Mouse (Mus musculus) stomach, postnatal 0 days (tissue): ENCODE measurements around the gene Krt28. TPM values are rescaled to one million over a fixed set of nuclear protein-coding genes. Genes with fewer than 3 reads are reported as not detected.

Experiments used
- ATAC-seq: fragments of 200-750 bp; cut with Nextera tagmentation; 2 replicates; pipeline ENCODE4 v1.8.0; 2017; ENCODE audit not compliant: low FRiP score, low TSS enrichment
- DNase-seq: peaks from one replicate; pipeline ENCODE4 v3.0.0-alpha.2; 2016; ENCODE audit warnings: low spot score
- H3K27ac ChIP-seq: fragments of 300-500 bp; sonication (generic); replicated peaks from 2 replicates; pipeline ENCODE4 v1.5.1; 2014; ENCODE audit warnings: mild to moderate bottlenecking, control low read depth
- H3K27me3 ChIP-seq: fragments of 300-500 bp; sonication (generic); 2 replicates; pipeline ENCODE4 v1.6.1; 2014; ENCODE audit warnings: low read length; ENCODE audit not compliant: control insufficient read depth, insufficient read depth
- H3K36me3 ChIP-seq: fragments of 300-500 bp; sonication (generic); 2 replicates; pipeline ENCODE4 v1.6.1; 2014; ENCODE audit warnings: low read length, mixed read lengths; ENCODE audit not compliant: control insufficient read depth, insufficient read depth
- H3K4me1 ChIP-seq: fragments of 300-500 bp; sonication (generic); replicated peaks from 2 replicates; pipeline ENCODE4 v1.6.1; 2014; ENCODE audit warnings: antibody characterized with exemption; ENCODE audit not compliant: control insufficient read depth, insufficient read depth
- H3K4me2 ChIP-seq: fragments of 300-500 bp; sonication (generic); replicated peaks from 2 replicates; pipeline ENCODE4 v1.6.1; 2014; ENCODE audit warnings: low read depth, mild to moderate bottlenecking, control low read depth, moderate library complexity
- H3K4me3 ChIP-seq: fragments of 300-500 bp; sonication (generic); 2 replicates; pipeline ENCODE4 v1.5.1; 2014; ENCODE audit warnings: low read depth, low read length, control low read depth
- H3K9ac ChIP-seq: fragments of 300-500 bp; sonication (generic); 2 replicates; pipeline ENCODE4 v1.6.1; 2014; ENCODE audit warnings: mild to moderate bottlenecking, low read length, control low read depth, mixed read lengths
- H3K9me3 ChIP-seq: fragments of 300-500 bp; sonication (generic); 2 replicates; pipeline ENCODE4 v1.6.1; 2016; ENCODE audit warnings: low read length; ENCODE audit not compliant: control insufficient read depth
- CTCF ChIP-seq: IDR thresholded peaks from 2 replicates; pipeline ENCODE4 v1.5.1; 2016; ENCODE audit warnings: antibody characterized with exemption, low read depth, mild to moderate bottlenecking, moderate library complexity
- EP300 ChIP-seq: optimal IDR thresholded peaks from 2 replicates; pipeline ENCODE3; 2016; ENCODE audit warnings: antibody characterized with exemption
- WGBS: fragments of 180-500 bp; shearing (Covaris S2); extraction: QIAGEN DNeasy Blood & Tissue Kit; methylation state at CpG from one replicate; pipeline ENCODE4 v1.1.7; 2014; 5-methylcytosine and 5-hydroxymethylcytosine counted together
- polyA plus RNA-seq: library from polyadenylated mRNA; unstranded; fragments of >200 nt; fragmentation: Nextera tagmentation; extraction: Ambion mirVana; gene quantifications from 2 replicates; pipeline ENCODE4 v1.2.1, GENCODE M21; 2015

The Krt28 gene
- polyA plus RNA-seq, 1 experiment from 2014 or later: not detected

- ATAC-seq (peak; percentile 93), DNase-seq (peak; percentile 92)
Measured at GRCm38 (mm10) chr11:99385813-99386721, 11.4 kb upstream of the Krt28 start.

GRCm38 (mm10) chr11:99379568-99379967 is 4.9 kb upstream of the Krt28 start:
- Histone ChIP-seq H3K4me3 (no peak overlapping the region), H3K4me2 (no peak overlapping the region), H3K9ac (no peak overlapping the region), H3K27ac (no peak overlapping the region), H3K36me3 (no peaks in the 10 kb centered on the region), H3K4me1 (no peaks in the 10 kb centered on the region), H3K9me3 (no peaks in the 10 kb centered on the region), H3K27me3 (no peaks in the 10 kb centered on the region)
- no peak for TF ChIP-seq EP300
- TF ChIP-seq CTCF: peak; percentile 96
- DNase-seq (peak; percentile 83), ATAC-seq (0 out of 2 replicates have a peak, but pooled peaks have one; percentile 54)
- 15% methylated on average over 5 of the region's 5 CpGs for WGBS

More at GRCm38 (mm10) chr11:99385813-99386721, 11.4 kb upstream of the Krt28 start:
- H3K4me2 ChIP-seq: peak overlapping the region; percentile 67
- peak overlapping the region; percentile 65 for H3K9ac ChIP-seq
- peak overlapping the region; percentile 98 for H3K27ac ChIP-seq
- peak; percentile 28 for TF ChIP-seq EP300
- no peak for TF ChIP-seq CTCF
- H3K4me3 ChIP-seq: peak overlapping the region; percentile 55
- under 1% methylated on average over 71 of the region's 71 CpGs for WGBS
- no peaks in the 10 kb centered on the region for H3K36me3 ChIP-seq
- no peaks in the 10 kb centered on the region for H3K4me1 ChIP-seq
- H3K27me3 ChIP-seq: no peaks in the 10 kb centered on the region
- no peaks in the 10 kb centered on the region for H3K9me3 ChIP-seq

GRCm38 (mm10) chr11:99369853-99370451 is 4.8 kb downstream of the Krt28 start:
- Histone ChIP-seq H3K36me3 (no peaks in the 10 kb centered on the region), H3K4me2 (no peak overlapping the region), H3K4me1 (no peaks in the 10 kb centered on the region), H3K4me3 (no peak overlapping the region), H3K27me3 (no peaks in the 10 kb centered on the region), H3K9ac (no peak overlapping the region), H3K27ac (no peak overlapping the region), H3K9me3 (no peaks in the 10 kb centered on the region)
- WGBS: 90% methylated on average over 8 of the region's 8 CpGs
- ATAC-seq (no peak), DNase-seq (no peak)
- no peak for TF ChIP-seq EP300
- TF ChIP-seq CTCF: no peak

- H3K4me3 ChIP-seq: no peak overlapping the region
- no peaks in the 10 kb centered on the region for H3K36me3 ChIP-seq
- no peaks in the 10 kb centered on the region for H3K4me1 ChIP-seq
- no peak overlapping the region for H3K9ac ChIP-seq
- no peaks in the 10 kb centered on the region for H3K27me3 ChIP-seq
- no peak overlapping the region for H3K27ac ChIP-seq
- ATAC-seq (no peak), DNase-seq (peak; percentile 59)
- no peak overlapping the region for H3K4me2 ChIP-seq
- H3K9me3 ChIP-seq: no peaks in the 10 kb centered on the region
- WGBS: 3% methylated on average over 3 of the region's 3 CpGs
- TF ChIP-seq EP300: no peak
- TF ChIP-seq CTCF: peak; percentile 75
Measured at GRCm38 (mm10) chr11:99369229-99369628, 5.5 kb downstream of the Krt28 start.

GRCm38 (mm10) chr11:99366791-99367190 is 7.9 kb downstream of the Krt28 start:
- no peak overlapping the region for H3K4me2 ChIP-seq
- H3K9me3 ChIP-seq: no peaks in the 10 kb centered on the region
- TF ChIP-seq EP300 (no peak), CTCF (peak; percentile 51)
- WGBS: 23% methylated on average over 10 of the region's 10 CpGs
- no peak overlapping the region for H3K27ac ChIP-seq
- no peaks in the 10 kb centered on the region for H3K27me3 ChIP-seq
- H3K36me3 ChIP-seq: no peaks in the 10 kb centered on the region
- DNase-seq (peak; percentile 42), ATAC-seq (no peak)
- no peak overlapping the region for H3K4me3 ChIP-seq
- H3K9ac ChIP-seq: no peak overlapping the region
- no peaks in the 10 kb centered on the region for H3K4me1 ChIP-seq

GRCm38 (mm10) chr11:99364412-99364811 is 10.3 kb downstream of the Krt28 start:
- no peak overlapping the region for H3K4me3 ChIP-seq
- H3K9ac ChIP-seq: no peak overlapping the region
- WGBS: 18% methylated on average over 9 of the region's 9 CpGs
- ATAC-seq (no peak), DNase-seq (peak; percentile 34)
- H3K36me3 ChIP-seq: no peaks in the 10 kb centered on the region
- no peak overlapping the region for H3K27ac ChIP-seq
- TF ChIP-seq CTCF (peak; percentile 81), EP300 (no peak)
- no peak overlapping the region for H3K4me2 ChIP-seq
- H3K27me3 ChIP-seq: no peaks in the 10 kb centered on the region
- no peaks in the 10 kb centered on the region for H3K4me1 ChIP-seq
- H3K9me3 ChIP-seq: no peaks in the 10 kb centered on the region
